Mouse (Mus musculus) intestine, embryonic 16.5 days (tissue): ENCODE results near the gene Lrrc43. TPM values are rescaled to one million over a fixed set of nuclear protein-coding genes. Genes with fewer than 3 reads are reported as not detected.

Experiments
- ATAC-seq: fragments of 200-750 bp; cut with Nextera tagmentation; 2 replicates; pipeline ENCODE4 v1.8.0; 2017; ENCODE audit warnings: moderate TSS enrichment, moderate library complexity
- H3K27ac ChIP-seq: fragments of 300-500 bp; sonication (generic); 2 replicates; pipeline ENCODE4 v1.5.1; 2014; ENCODE audit warnings: mild to moderate bottlenecking, low read length
- H3K27me3 ChIP-seq: fragments of 300-500 bp; sonication (generic); replicated peaks from 2 replicates; pipeline ENCODE4 v1.6.1; 2014; ENCODE audit warnings: low read length, control low read depth, mixed read lengths; ENCODE audit not compliant: control insufficient read depth, insufficient read depth
- H3K36me3 ChIP-seq: fragments of 300-500 bp; sonication (generic); 2 replicates; pipeline ENCODE4 v1.6.1; 2014; ENCODE audit warnings: low read length, control low read depth; ENCODE audit not compliant: control insufficient read depth, insufficient read depth
- H3K4me1 ChIP-seq: fragments of 300-500 bp; sonication (generic); 2 replicates; pipeline ENCODE4 v1.6.1; 2014; ENCODE audit warnings: low read length, control low read depth, mixed read lengths; ENCODE audit not compliant: control insufficient read depth, insufficient read depth
- H3K4me2 ChIP-seq: fragments of 300-500 bp; sonication (generic); 2 replicates; pipeline ENCODE4 v1.6.1; 2014; ENCODE audit warnings: low read depth, low read length, control low read depth
- H3K4me3 ChIP-seq: fragments of 300-500 bp; sonication (generic); 2 replicates; pipeline ENCODE4 v1.5.1; 2014; ENCODE audit warnings: mild to moderate bottlenecking, low read length
- H3K9ac ChIP-seq: fragments of 300-500 bp; sonication (generic); 2 replicates; pipeline ENCODE4 v1.6.1; 2014; ENCODE audit warnings: low read depth, low read length
- H3K9me3 ChIP-seq: fragments of 300-500 bp; sonication (generic); 2 replicates; pipeline ENCODE4 v1.6.1; 2016; ENCODE audit warnings: low read length, control low read depth; ENCODE audit not compliant: control insufficient read depth
- WGBS: fragments of 180-500 bp; shearing (Covaris S2); extraction: QIAGEN DNeasy Blood & Tissue Kit; methylation state at CpG from one replicate; pipeline ENCODE4 v1.1.7; 2014; 5-methylcytosine and 5-hydroxymethylcytosine counted together
- polyA plus RNA-seq: library from polyadenylated mRNA; unstranded; fragments of >200 nt; fragmentation: Nextera tagmentation; extraction: Ambion mirVana; gene quantifications from 2 replicates; pipeline ENCODE4 v1.2.1, GENCODE M21; 2015

Lrrc43 gene
- polyA plus RNA-seq, 1 experiment from 2014 or later, result not detected

GRCm38 (mm10) chr5:123470784-123471400 lies 18.2 kb upstream of the Lrrc43 start:
- Histone ChIP-seq H3K4me3 (peak overlapping the region; percentile 20), H3K27me3 (no peaks in the 10 kb centered on the region), H3K4me2 (peak overlapping the region; percentile 50), H3K27ac (no peak overlapping the region), H3K4me1 (peaks cover 4% of the 10 kb centered on the region; the same call in 1 of the 2 replicates), H3K36me3 (no peaks in the 10 kb centered on the region), H3K9me3 (no peaks in the 10 kb centered on the region), H3K9ac (peak overlapping the region; percentile 39; the same call in 1 of the 2 replicates)
- 21% methylated on average over 10 of the region's 10 CpGs for WGBS
- ATAC-seq, result no peak

- Histone ChIP-seq H3K9me3 (no peaks in the 10 kb centered on the region), H3K36me3 (no peaks in the 10 kb centered on the region), H3K27ac (no peak overlapping the region), H3K27me3 (no peaks in the 10 kb centered on the region), H3K4me2 (no peak overlapping the region), H3K4me3 (no peak overlapping the region), H3K4me1 (peaks cover 4% of the 10 kb centered on the region; the same call in 1 of the 2 replicates), H3K9ac (no peak overlapping the region)
- no peak for ATAC-seq
- WGBS, result 65% methylated on average over 5 of the region's 5 CpGs
Observed at GRCm38 (mm10) chr5:123473817-123474216, 15.3 kb upstream of the Lrrc43 start.

GRCm38 (mm10) chr5:123487659-123488395 lies 1.3 kb upstream of the Lrrc43 start:
- WGBS, result 81% methylated on average over 11 of the region's 11 CpGs
- Histone ChIP-seq H3K4me1 (peaks cover 3% of the 10 kb centered on the region), H3K9ac (no peak overlapping the region), H3K36me3 (no peaks in the 10 kb centered on the region), H3K27me3 (no peaks in the 10 kb centered on the region; the same call in 1 of the 2 replicates), H3K4me2 (no peak overlapping the region), H3K27ac (no peak overlapping the region), H3K9me3 (no peaks in the 10 kb centered on the region), H3K4me3 (no peak overlapping the region)
- ATAC-seq, result no peak

GRCm38 (mm10) chr5:123489935-123490334 lies 830 bp downstream of the Lrrc43 start:
- no peak for ATAC-seq
- 49% methylated on average over 9 of the region's 9 CpGs for WGBS
- H3K36me3 ChIP-seq, result no peaks in the 10 kb centered on the region
- H3K27me3 ChIP-seq, result no peaks in the 10 kb centered on the region; the same call in 1 of the 2 replicates
- H3K9me3 ChIP-seq, result no peaks in the 10 kb centered on the region
- peaks cover 3% of the 10 kb centered on the region for H3K4me1 ChIP-seq
- H3K4me3 ChIP-seq, result no peak overlapping the region
- no peak overlapping the region for H3K4me2 ChIP-seq
- H3K27ac ChIP-seq, result no peak overlapping the region
- no peak overlapping the region for H3K9ac ChIP-seq

- H3K27me3 ChIP-seq, result peaks cover 5% of the 10 kb centered on the region; the same call in 1 of the 2 replicates
- no peak for ATAC-seq
- H3K9ac ChIP-seq, result no peak overlapping the region
- H3K36me3 ChIP-seq, result no peaks in the 10 kb centered on the region
- no peak overlapping the region for H3K4me3 ChIP-seq
- H3K27ac ChIP-seq, result no peak overlapping the region
- no peaks in the 10 kb centered on the region for H3K9me3 ChIP-seq
- WGBS, result 46% methylated on average over 4 of the region's 4 CpGs
- peaks cover 8% of the 10 kb centered on the region for H3K4me1 ChIP-seq
- no peak overlapping the region for H3K4me2 ChIP-seq
Observed at GRCm38 (mm10) chr5:123499717-123500116, 10.6 kb downstream of the Lrrc43 start.

GRCm38 (mm10) chr5:123501973-123502372 lies 12.9 kb downstream of the Lrrc43 start:
- no peak overlapping the region for H3K4me3 ChIP-seq
- peaks cover 6% of the 10 kb centered on the region; the same call in 1 of the 2 replicates for H3K27me3 ChIP-seq
- WGBS, result 63% methylated on average over 4 of the region's 4 CpGs
- H3K9me3 ChIP-seq, result no peaks in the 10 kb centered on the region
- no peak overlapping the region for H3K4me2 ChIP-seq
- no peak overlapping the region for H3K27ac ChIP-seq
- no peak for ATAC-seq
- H3K9ac ChIP-seq, result no peak overlapping the region
- no peaks in the 10 kb centered on the region for H3K36me3 ChIP-seq
- H3K4me1 ChIP-seq, result peaks cover 8% of the 10 kb centered on the region

- ATAC-seq, result peak; percentile 94
Observed at GRCm38 (mm10) chr5:123507936-123508723, 19.0 kb downstream of the Lrrc43 start.

GRCm38 (mm10) chr5:123508921-123509320 lies 19.8 kb downstream of the Lrrc43 start:
- H3K4me1 ChIP-seq, result peaks cover 13% of the 10 kb centered on the region
- peak overlapping the region; percentile 61 for H3K9ac ChIP-seq
- peaks cover 24% of the 10 kb centered on the region for H3K27me3 ChIP-seq
- no peak for ATAC-seq
- H3K36me3 ChIP-seq, result no peaks in the 10 kb centered on the region
- H3K27ac ChIP-seq, result no peak overlapping the region
- no peaks in the 10 kb centered on the region for H3K9me3 ChIP-seq
- H3K4me3 ChIP-seq, result peak overlapping the region; percentile 65
- peak overlapping the region; percentile 95 for H3K4me2 ChIP-seq
- 8% methylated on average over 12 of the region's 12 CpGs for WGBS

More at GRCm38 (mm10) chr5:123507936-123508723, 19.0 kb downstream of the Lrrc43 start:
- under 1% methylated on average over 59 of the region's 59 CpGs for WGBS
- peak overlapping the region; percentile 61 for H3K9ac ChIP-seq
- H3K4me3 ChIP-seq, result peak overlapping the region; percentile 65
- no peaks in the 10 kb centered on the region for H3K36me3 ChIP-seq
- no peaks in the 10 kb centered on the region for H3K9me3 ChIP-seq
- H3K27ac ChIP-seq, result no peak overlapping the region
- H3K4me1 ChIP-seq, result peaks cover 13% of the 10 kb centered on the region
- H3K27me3 ChIP-seq, result peaks cover 24% of the 10 kb centered on the region
- H3K4me2 ChIP-seq, result peak overlapping the region; percentile 95

GRCm38 (mm10) chr5:123510160-123510559 lies 21.1 kb downstream of the Lrrc43 start, which contains the start of gene B3gnt4:
Gene B3gnt4, plus strand, starts transcription at chr5:123510460.
- 89% methylated on average over 5 of the region's 5 CpGs for WGBS
- no peak for ATAC-seq
- H3K4me1 ChIP-seq, result peaks cover 13% of the 10 kb centered on the region
- H3K27me3 ChIP-seq, result peaks cover 24% of the 10 kb centered on the region
- no peak within 1 kb of the TSS for H3K4me2 ChIP-seq
- no peak within 1 kb of the TSS for H3K27ac ChIP-seq
- H3K9ac ChIP-seq, result no peak within 1 kb of the TSS
- H3K36me3 ChIP-seq, result no peaks in the 10 kb centered on the region
- no peaks in the 10 kb centered on the region for H3K9me3 ChIP-seq
- H3K4me3 ChIP-seq, result no peak within 1 kb of the TSS
